Mouse (Mus musculus) heart, embryonic 16.5 days (tissue): ENCODE measurements around the gene Sypl. TPM values are rescaled to one million over a fixed set of nuclear protein-coding genes. Genes with fewer than 3 reads are reported as not detected.
"Not testable (repeated sequence)": the region's sequence is repeated elsewhere in the genome, so short reads cannot be mapped to it uniquely, and the experiment has no call there.

Source experiments
- ATAC-seq: fragments of 200-750 bp; cut with Nextera tagmentation; replicated peaks from 2 replicates; pipeline ENCODE4 v1.8.0; 2017; ENCODE audit warnings: moderate number of reproducible peaks; ENCODE audit not compliant: insufficient read depth, low FRiP score; ENCODE audit errors: extremely low read depth
- H3K27ac ChIP-seq: fragments of 300-500 bp; sonication (generic); 2 replicates; pipeline ENCODE4 v1.5.1; 2014; ENCODE audit warnings: mild to moderate bottlenecking, low read length, control low read depth, moderate library complexity
- H3K27me3 ChIP-seq: fragments of 300-500 bp; sonication (generic); 2 replicates; pipeline ENCODE4 v1.6.1; 2014; ENCODE audit warnings: low read length, mixed read lengths; ENCODE audit not compliant: control insufficient read depth, insufficient read depth
- H3K36me3 ChIP-seq: fragments of 300-500 bp; sonication (generic); 2 replicates; pipeline ENCODE4 v1.6.1; 2014; ENCODE audit not compliant: control insufficient read depth, insufficient read depth
- H3K4me1 ChIP-seq: fragments of 300-500 bp; sonication (generic); 2 replicates; pipeline ENCODE4 v1.6.1; 2014; ENCODE audit warnings: low read length, mixed read lengths; ENCODE audit not compliant: control insufficient read depth, insufficient read depth
- H3K4me2 ChIP-seq: fragments of 300-500 bp; sonication (generic); 2 replicates; pipeline ENCODE4 v1.6.1; 2014; ENCODE audit warnings: low read depth, mild to moderate bottlenecking, control low read depth, low read length
- H3K4me3 ChIP-seq: fragments of 300-500 bp; sonication (generic); 2 replicates; pipeline ENCODE4 v1.5.1; 2014; ENCODE audit warnings: mild to moderate bottlenecking, control low read depth, low read length
- H3K9ac ChIP-seq: fragments of 300-500 bp; sonication (generic); 2 replicates; pipeline ENCODE4 v1.6.1; 2014; ENCODE audit warnings: low read length, control low read depth
- H3K9me3 ChIP-seq: fragments of 300-500 bp; sonication (generic); replicated peaks from 2 replicates; pipeline ENCODE4 v1.6.1; 2016; ENCODE audit warnings: low read length; ENCODE audit not compliant: control insufficient read depth
- WGBS: fragments of 180-500 bp; shearing (Covaris S2); extraction: QIAGEN DNeasy Blood & Tissue Kit; methylation state at CpG from one replicate; pipeline ENCODE4 v1.1.7; 2014; 5-methylcytosine and 5-hydroxymethylcytosine counted together
- polyA plus RNA-seq: library from polyadenylated mRNA; unstranded; fragments of >200 nt; fragmentation: Nextera tagmentation; extraction: Ambion mirVana; gene quantifications from 2 replicates; pipeline ENCODE4 v1.2.1, GENCODE M21; 2015

Gene Sypl
- polyA plus RNA-seq, 1 experiment from 2014 or later = 127 TPM

- Histone ChIP-seq H3K4me1 (no peaks in the 10 kb centered on the region), H3K9me3 (no peaks in the 10 kb centered on the region), H3K9ac (no peak overlapping the region), H3K36me3 (no peaks in the 10 kb centered on the region), H3K4me3 (no peak overlapping the region), H3K27ac (no peak overlapping the region), H3K4me2 (no peak overlapping the region), H3K27me3 (no peaks in the 10 kb centered on the region)
- no peak for ATAC-seq
- 94% methylated on average over 1 of the region's 1 CpGs for WGBS
Measured at GRCm38 (mm10) chr12:32983081-32983480, 29.4 kb downstream of the Sypl start.

GRCm38 (mm10) chr12:32986284-32986683 lies 32.6 kb downstream of the Sypl start:
- no peak overlapping the region for H3K9ac ChIP-seq
- no peak overlapping the region for H3K4me2 ChIP-seq
- no peaks in the 10 kb centered on the region for H3K9me3 ChIP-seq
- 51% methylated on average over 1 of the region's 1 CpGs for WGBS
- ATAC-seq = no peak
- H3K4me3 ChIP-seq = no peak overlapping the region
- H3K27me3 ChIP-seq = no peaks in the 10 kb centered on the region
- peaks cover 4% of the 10 kb centered on the region; the same call in 1 of the 2 replicates for H3K4me1 ChIP-seq
- no peaks in the 10 kb centered on the region for H3K36me3 ChIP-seq
- no peak overlapping the region for H3K27ac ChIP-seq

DNA sequence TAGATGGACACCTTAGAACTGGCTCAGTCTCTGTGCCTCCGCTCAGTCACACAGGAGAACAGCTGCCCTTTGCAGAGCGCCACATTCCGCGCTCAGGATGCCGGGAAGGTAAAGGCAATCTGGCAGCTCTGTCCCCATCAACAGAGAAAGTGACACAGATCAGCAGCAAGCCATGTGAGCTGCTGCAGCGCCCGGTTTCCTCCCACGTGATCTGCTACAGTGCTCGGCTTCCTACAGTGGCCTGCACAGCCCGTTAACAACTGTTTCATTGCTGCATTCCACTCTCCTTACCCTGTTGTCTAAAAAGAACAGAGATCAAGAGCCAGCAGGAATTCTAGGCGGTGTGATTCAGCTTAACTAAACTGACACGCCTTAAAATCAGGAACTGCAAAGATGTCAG lies 36.0 kb downstream of the Sypl start:
- H3K27me3 ChIP-seq = no peaks in the 10 kb centered on the region
- H3K4me2 ChIP-seq = peak overlapping the region; percentile 31; the same call in 1 of the 2 replicates
- H3K27ac ChIP-seq = peak overlapping the region; percentile 48
- no peaks in the 10 kb centered on the region for H3K9me3 ChIP-seq
- WGBS = 33% methylated on average over 12 of the region's 12 CpGs
- H3K4me1 ChIP-seq = peaks cover 6% of the 10 kb centered on the region
- no peak overlapping the region for H3K9ac ChIP-seq
- peak; percentile 88 for ATAC-seq
- H3K4me3 ChIP-seq = no peak overlapping the region
- no peaks in the 10 kb centered on the region for H3K36me3 ChIP-seq

DNA sequence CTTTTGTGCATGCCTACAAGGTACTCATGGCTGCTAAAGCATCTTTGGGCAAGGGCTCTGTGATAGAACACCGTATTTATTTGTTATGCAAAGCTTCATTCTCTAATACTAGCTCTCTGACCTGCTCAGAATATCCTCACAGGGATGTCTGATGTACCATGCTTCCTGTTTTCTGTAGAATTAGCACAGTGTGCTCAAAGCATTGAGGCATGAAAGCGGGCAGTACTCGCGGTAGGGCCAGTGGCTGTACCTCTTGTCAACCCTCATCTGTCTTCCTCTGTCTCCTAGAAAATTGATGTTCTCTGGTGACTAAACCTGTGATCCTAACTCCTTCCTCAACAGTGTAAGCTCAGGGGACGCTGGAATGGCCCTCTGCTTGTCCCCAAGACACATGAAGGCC lies 40.4 kb downstream of the Sypl start:
- Histone ChIP-seq H3K27ac (no peak overlapping the region), H3K36me3 (no peaks in the 10 kb centered on the region), H3K4me2 (no peak overlapping the region), H3K9me3 (no peaks in the 10 kb centered on the region), H3K27me3 (no peaks in the 10 kb centered on the region), H3K4me3 (no peak overlapping the region), H3K4me1 (peaks cover 19% of the 10 kb centered on the region), H3K9ac (no peak overlapping the region)
- ATAC-seq = no peak
- 79% methylated on average over 5 of the region's 5 CpGs for whole genome bisulfite sequencing

GRCm38 (mm10) chr12:32995081-32995834 lies 41.6 kb downstream of the Sypl start:
- Histone ChIP-seq H3K27ac (peak overlapping the region; percentile 33), H3K27me3 (no peaks in the 10 kb centered on the region), H3K36me3 (no peaks in the 10 kb centered on the region), H3K4me3 (no peak overlapping the region), H3K9me3 (no peaks in the 10 kb centered on the region), H3K4me2 (no peak overlapping the region), H3K9ac (no peak overlapping the region), H3K4me1 (peaks cover 15% of the 10 kb centered on the region)
- WGBS = 36% methylated on average over 4 of the region's 4 CpGs
- peak; percentile 65; the same call in 1 of the 2 replicates for ATAC-seq

GRCm38 (mm10) chr12:32998766-32999165 lies 45.1 kb downstream of the Sypl start:
- 57% methylated on average over 5 of the region's 5 CpGs for WGBS
- no peak for ATAC-seq
- H3K36me3 ChIP-seq = no peaks in the 10 kb centered on the region
- no peak overlapping the region for H3K4me3 ChIP-seq
- H3K9ac ChIP-seq = no peak overlapping the region
- H3K4me1 ChIP-seq = peaks cover 15% of the 10 kb centered on the region
- no peaks in the 10 kb centered on the region for H3K9me3 ChIP-seq
- no peak overlapping the region for H3K4me2 ChIP-seq
- no peaks in the 10 kb centered on the region for H3K27me3 ChIP-seq
- H3K27ac ChIP-seq = no peak overlapping the region

- not testable (repeated sequence) for H3K27ac ChIP-seq, H3K9me3 ChIP-seq, H3K27me3 ChIP-seq, ATAC-seq, H3K9ac ChIP-seq, H3K4me2 ChIP-seq, H3K36me3 ChIP-seq, H3K4me3 ChIP-seq
- peaks cover 12% of the 10 kb centered on the region for H3K4me1 ChIP-seq
- 39% methylated on average over 3 of the region's 3 CpGs for WGBS
Measured at GRCm38 (mm10) chr12:32999778-33000177, 46.1 kb downstream of the Sypl start.

GRCm38 (mm10) chr12:33000402-33000801 lies 46.7 kb downstream of the Sypl start:
- H3K36me3 ChIP-seq = no peaks in the 10 kb centered on the region
- ATAC-seq = no peak
- 50% methylated on average over 4 of the region's 4 CpGs for whole genome bisulfite sequencing
- H3K4me3 ChIP-seq = no peak overlapping the region
- H3K4me2 ChIP-seq = no peak overlapping the region
- H3K9ac ChIP-seq = no peak overlapping the region
- no peaks in the 10 kb centered on the region for H3K9me3 ChIP-seq
- H3K27ac ChIP-seq = no peak overlapping the region
- H3K4me1 ChIP-seq = peaks cover 6% of the 10 kb centered on the region
- H3K27me3 ChIP-seq = no peaks in the 10 kb centered on the region

GRCm38 (mm10) chr12:33003339-33003965 lies 49.8 kb downstream of the Sypl start:
- 59% methylated on average over 8 of the region's 8 CpGs for WGBS
- H3K4me3 ChIP-seq = no peak overlapping the region
- ATAC-seq = no peak
- no peaks in the 10 kb centered on the region for H3K27me3 ChIP-seq
- no peak overlapping the region for H3K4me2 ChIP-seq
- H3K27ac ChIP-seq = no peak overlapping the region
- no peaks in the 10 kb centered on the region for H3K36me3 ChIP-seq
- no peaks in the 10 kb centered on the region for H3K4me1 ChIP-seq
- no peak overlapping the region for H3K9ac ChIP-seq
- H3K9me3 ChIP-seq = no peaks in the 10 kb centered on the region
